Mouse (Mus musculus): Measurements from ENCODE around the gene Arid3b. TPM values are rescaled to one million over a fixed set of nuclear protein-coding genes. Genes with fewer than 3 reads are reported as not detected.
A peak's percentile ranks its signal among the peaks of the same experiment; 100 is the strongest.

Gene Arid3b
- total RNA-seq, 2 experiments from 2014 or later: 4.4 to 7.0 TPM

DNA sequence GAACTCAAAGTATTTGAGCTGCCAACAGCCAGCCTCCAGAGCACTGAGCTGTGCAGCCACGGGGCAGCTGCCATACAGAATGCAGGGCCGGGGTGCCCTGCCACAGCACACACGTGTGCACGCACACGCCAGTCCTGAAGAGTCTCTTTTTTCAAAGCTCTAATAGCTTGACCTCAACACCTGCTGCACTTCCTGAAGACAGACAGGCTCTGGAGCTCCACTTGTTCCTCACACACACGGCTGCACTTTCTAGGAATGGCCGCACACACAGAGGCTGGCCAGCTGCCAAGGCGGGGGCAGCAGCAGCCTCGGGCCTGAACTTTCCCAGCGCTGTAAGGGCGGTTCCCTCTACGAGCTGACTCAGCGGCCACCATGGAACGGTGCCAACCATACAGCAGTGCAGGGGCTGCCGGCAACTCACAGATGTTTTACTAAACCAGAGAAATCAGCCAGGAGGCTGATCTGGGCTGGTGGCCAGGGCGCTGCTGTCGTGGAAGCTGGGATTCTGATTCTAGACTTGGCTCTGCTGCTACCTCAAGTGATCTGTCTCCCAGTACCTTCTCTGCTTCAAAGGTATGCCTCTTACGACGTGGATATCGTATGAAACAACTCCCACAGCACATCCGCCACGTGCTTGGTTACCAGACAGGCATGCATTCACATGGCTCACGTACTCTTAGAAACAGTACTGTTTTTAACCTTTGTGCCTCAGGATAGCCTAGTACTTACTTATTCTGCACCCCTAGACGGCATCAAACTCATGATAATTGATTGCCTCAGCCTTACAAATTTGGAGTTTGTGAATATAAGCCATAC lies 5.1 kb downstream of the Arid3b start:
- peak; percentile 99 for DNase-seq
- intact Hi-C loops (cut with DNase I): loop anchor here (2.0 kb wide), 1 partner anchor 33 kb away; no protein-coding TSS in a partner anchor

DNA sequence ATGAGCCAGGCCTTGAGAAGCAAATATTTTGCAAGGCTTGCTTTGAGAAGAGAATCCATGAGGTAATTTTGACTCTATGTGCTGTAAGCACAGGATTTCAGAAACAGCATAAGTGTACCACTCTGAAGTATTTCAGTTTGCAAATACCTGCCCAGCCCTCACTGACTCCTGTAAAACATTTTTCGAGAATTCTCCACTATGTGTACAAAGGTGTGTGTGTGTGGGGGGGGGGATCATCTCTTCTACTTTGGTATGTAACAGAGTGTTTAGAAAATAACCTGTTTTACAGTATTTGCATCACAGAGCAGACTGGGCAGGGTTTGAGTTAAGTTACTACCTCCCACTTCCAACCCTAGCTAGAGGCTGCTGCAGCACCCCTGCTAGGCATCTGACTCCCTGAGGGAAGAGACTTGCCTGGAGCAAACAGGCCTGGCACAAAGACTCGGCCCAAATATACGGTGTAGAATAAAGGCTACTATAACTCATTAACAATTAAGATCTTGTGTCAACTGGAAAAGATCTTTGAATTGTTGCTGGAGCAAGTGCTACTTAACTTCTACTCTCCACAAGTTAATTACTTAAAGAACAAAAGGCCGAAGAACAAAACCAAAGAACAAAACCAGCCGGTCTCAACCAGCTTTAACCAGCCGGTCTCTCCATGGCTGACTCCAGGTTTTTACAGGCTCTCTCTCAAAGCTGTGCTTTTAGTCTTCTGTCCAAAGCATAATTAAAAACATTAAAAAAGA lies 6.6 kb downstream of the Arid3b start:
- DNase-seq: no peak
- intact Hi-C loops (cut with DNase I): loop anchor here (2.0 kb wide), 1 partner anchor 31 kb away; no protein-coding TSS in a partner anchor

DNA sequence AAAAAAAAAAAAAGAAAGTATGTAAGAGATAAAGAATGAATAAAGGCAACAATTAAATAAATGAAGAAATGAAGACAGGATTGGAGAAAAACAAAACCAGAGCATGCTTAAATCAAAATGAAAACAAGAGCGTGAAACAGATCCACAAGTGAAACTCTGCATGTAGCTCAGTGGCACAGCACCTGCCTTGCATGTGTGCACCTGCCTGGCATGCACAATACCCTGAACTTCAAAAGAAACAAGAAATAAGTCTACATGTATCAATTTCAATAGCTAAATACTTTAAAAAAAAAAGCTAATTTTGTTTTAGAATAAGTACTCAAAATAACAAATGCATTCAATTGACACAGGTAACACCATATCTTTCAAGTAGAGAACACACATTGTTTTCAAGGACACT lies 13.2 kb downstream of the Arid3b start:
- intact Hi-C loops (cut with DNase I): no loop called here
- no peak for DNase-seq

DNA sequence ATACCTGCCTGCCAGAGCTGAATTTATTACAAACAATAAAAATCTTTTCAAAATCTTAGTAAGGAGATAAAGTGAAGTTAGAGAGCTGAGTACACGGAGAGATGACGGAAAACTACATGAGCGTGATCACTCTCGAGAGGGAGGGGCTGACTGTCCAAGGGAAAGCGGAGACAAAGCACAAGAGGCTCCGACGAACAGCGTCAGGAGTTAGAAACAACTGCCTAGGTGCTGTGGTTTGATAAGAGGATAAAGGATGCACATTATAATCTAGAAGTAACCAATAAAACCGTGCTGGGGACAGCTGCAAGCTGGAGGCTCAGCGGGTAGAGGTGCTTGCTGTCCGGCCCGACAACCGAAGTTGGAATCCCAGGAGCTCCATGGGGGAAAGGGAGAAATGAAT lies 13.8 kb downstream of the Arid3b start:
- no peak for DNase-seq
- intact Hi-C loops (cut with DNase I): no loop called here

DNA sequence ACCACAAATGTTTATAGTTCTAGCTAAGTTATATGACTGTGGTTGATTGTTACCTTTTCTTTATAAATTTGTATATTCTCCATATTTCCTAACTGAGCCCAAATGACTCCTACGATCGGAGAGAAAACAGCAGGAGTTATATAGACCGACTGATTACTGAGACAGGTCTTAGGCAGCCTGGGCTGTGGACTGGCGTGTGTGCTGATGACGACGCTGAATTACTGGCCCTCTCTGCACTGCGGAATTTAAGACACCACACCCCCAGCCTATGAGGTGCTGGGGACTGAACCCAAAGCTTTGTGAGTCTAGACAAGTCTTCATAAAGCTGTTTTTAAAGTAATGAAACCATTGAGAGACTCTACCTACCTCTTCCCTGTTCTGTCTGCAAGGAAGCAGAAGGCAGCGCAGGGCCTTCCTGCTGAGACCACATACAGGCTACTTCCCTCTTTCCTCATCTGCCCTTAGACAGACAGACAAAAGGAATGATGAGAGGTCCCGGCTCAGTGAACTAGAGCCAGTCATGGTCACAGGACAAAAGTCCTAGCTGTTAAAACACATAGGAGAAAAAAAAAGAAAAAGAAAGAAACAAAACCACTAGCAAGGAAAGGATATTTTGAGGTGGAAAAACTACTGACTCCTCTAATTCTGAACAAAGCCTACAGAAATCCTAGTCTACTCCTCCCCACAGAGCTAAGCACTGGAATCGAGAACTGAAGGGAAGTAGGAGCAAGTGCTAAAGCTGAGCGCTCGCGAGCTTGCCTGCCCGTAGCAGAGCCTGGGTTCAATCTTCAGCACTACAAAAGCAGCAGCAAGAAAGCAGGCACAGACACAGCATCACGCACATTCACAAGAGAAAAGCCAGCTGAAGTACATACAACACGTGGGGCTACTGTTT lies 16.2 kb downstream of the Arid3b start:
- DNase-seq: no peak
- intact Hi-C loops (cut with DNase I): no loop called here

DNA sequence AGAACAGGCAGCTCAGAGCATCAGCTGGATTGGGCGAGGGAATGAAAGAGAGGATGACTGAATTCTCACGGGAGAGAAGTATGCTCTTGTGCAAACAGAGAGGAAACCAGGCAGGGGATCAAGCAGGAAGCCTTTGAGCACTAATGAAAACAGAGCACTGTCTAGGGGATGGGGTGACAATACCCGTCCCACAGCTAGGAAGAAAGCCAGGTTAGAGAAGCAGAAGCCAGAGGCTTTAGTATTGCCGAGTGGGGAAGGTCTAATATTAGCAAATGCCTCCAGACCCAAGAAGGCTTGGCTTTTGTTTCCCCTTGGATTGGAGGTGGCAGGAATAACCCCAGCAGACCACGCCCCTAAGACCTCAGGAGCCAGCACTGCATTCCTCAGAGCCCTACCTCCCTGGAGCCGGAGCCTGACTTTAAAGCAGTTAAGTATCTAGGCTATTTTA lies 19.3 kb downstream of the Arid3b start:
- peak; percentile 69 to 79 for DNase-seq
- intact Hi-C loops (cut with DNase I): no loop called here

DNA sequence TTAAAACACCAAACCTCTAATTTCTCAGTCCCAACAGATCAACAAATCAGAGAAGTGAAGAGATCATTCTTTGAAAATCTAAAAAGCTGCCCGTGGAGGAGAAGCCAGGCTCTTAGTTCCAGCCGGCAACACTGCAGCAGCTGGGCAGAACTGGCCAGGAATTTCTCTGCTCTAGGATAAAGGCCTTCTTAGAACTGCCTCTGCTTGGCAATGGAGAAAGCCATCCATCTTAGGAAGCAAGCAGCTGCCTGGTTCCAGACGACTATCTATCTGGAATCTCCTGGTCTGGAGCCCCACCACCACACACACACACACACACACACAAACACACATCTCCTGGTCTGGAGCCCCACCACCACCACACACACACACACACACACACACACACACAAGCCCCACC lies 21.7 kb downstream of the Arid3b start:
- DNase-seq: no peak
- intact Hi-C loops (cut with DNase I): no loop called here

DNA sequence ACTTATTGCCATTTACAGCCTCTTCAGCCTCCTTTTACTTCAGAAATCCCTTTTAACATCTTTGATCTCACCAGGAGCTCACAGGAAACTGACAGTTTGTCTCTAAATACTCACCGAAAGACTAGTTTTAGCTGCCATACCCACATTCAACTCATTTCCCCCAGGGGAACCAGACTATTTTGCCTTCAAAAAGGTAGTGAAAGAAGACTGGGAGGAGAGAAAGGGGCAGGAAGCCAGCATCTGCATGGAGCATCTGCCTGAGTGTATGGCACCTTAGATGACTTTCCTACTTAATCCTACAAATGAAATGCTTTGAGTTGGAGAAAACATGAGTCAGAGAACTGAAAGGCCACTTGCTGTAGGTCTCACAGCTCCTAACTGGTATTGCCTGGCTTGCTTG lies 22.6 kb downstream of the Arid3b start:
- DNase-seq: no peak
- intact Hi-C loops (cut with DNase I): no loop called here

DNA sequence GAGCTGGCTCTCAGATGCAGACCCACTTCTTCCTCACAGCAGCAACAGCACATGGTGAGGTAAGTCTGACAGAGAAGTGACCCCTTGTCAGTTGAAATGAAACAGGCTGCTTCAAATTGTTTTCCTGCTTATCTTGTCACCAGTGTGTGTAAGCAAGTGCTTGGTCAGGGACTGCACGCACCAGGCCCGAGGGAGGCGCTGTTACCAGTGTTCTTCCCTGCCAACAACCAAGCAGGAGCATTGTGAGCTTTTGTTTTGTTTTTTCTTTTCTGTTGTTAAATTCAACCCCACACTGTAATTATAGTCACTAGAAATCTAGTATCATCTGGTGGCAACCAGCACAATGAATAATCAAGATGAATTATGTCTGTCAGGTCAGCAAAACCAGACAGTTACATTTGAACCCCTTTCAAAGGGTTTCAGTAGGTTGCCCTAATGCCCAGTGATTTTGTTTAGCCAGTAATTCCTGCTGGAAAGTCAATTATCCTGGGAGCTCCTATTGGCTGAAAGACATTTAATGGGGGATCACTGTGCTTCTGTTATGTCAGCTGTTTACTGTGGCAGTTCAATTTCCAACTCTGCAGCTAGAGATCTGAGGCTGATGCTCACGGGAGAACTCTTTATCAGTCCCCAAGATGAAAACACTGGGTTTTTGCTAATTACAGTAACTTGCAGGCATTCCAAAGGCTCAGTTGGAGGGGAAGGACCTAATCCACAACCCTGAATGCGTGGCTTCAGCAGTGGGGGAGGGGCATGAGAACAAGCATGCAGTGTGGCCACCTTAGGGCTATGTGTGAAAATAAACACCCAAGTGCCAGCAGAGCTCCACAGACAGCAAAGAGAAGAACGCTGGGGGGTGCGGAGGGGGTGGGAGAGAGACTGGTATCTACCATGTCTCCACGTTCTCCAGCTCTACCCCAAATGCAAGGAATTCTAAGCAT lies 24.5 kb downstream of the Arid3b start:
- no peak for DNase-seq
- intact Hi-C loops (cut with DNase I): no loop called here

DNA sequence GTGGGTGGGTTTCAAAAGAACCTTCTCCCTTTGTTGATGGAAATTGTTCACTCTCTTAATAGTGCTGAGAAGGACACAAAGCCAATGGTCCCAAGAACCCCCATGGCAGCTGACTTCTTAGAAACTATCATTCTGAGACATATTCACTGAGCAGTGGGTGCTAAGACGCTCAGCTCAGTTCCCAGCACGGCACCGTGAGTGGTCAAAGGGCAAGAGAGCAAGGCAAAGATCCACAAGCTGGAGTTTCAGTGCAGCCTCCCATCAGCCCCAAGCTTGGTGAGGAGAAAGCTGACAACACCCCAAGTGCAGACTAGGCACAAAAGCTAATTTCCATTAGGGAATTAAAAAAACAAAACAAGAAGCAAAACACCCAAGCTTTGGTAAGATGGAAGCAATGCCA lies 25.9 kb downstream of the Arid3b start:
- intact Hi-C loops (cut with DNase I): no loop called here
- no peak for DNase-seq

DNA sequence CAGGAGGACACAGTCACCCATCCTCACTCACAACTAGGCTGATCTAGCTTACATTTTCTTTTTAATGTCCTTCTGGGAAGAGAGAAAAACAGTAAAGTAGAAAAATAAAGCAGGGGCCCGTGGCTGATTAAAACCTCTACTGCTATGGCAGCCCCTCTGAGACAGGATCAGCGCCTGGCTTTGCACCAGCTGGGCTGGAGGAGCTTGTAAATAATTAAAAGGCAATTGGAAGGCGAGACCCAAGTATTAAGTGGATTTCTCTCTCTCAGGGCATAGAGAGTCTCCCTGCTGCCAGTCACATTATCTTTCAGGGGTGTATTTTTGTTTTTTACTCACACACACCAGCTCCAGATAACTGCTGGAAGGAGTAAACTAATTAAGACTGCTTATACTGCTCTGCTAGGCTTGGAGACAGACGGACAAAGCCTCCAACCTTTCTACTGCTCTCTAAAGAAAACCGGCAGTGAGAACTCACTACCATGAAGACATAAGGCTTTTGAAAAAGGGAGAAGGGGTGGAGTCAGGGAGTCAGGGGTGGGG lies 27.8 kb downstream of the Arid3b start:
- intact Hi-C loops (cut with DNase I): no loop called here
- DNase-seq: no peak

DNA sequence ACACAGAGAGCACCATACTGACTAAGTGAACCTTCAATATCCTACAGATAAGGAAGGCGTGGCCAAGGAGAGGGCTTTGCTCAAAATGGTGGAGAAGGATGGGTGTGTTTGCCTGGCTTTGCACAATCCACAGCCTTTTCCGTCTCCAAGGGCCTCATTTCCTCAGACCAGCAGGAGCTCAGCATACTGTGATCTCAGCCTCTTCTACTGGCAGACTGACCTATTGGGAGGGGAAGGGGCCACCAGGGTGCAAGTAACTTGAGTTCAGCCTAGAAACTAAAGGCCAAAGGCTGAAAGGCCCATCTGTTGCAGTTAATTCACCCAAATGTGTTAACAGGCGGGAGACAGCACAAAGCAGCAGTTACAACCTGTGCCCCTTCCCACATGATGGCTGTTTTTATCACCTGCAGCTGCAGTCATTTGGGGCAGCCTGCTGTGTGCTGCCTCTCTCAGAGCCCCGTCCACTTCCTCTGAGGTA lies 29.4 kb downstream of the Arid3b start:
- intact Hi-C loops (cut with DNase I): no loop called here

DNA sequence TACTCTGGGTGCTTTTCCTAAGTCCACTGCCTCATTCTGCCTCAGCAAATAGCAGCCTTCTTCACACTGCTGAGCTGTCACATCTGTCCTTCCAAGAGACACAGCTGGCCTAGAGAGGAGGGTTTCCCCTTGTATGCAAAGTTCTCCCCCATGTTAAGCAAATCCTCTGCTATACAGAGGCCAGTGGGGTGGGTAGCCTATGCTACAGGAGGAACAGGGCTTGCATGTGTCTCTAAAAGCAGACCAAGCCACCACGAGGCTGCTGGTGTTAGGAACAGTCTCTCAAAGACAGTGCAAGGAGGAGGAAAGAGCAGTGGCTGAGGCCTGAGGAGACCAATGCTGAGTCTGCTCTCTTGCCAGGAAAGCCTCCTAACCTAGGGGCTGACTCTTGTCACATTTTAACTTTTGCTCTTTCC lies 30.5 kb downstream of the Arid3b start:
- intact Hi-C loops (cut with DNase I): no loop called here
- DNase-seq: no peak

More for the DNA sequence above, 29.4 kb downstream of the Arid3b start:
- no peak for DNase-seq

DNA sequence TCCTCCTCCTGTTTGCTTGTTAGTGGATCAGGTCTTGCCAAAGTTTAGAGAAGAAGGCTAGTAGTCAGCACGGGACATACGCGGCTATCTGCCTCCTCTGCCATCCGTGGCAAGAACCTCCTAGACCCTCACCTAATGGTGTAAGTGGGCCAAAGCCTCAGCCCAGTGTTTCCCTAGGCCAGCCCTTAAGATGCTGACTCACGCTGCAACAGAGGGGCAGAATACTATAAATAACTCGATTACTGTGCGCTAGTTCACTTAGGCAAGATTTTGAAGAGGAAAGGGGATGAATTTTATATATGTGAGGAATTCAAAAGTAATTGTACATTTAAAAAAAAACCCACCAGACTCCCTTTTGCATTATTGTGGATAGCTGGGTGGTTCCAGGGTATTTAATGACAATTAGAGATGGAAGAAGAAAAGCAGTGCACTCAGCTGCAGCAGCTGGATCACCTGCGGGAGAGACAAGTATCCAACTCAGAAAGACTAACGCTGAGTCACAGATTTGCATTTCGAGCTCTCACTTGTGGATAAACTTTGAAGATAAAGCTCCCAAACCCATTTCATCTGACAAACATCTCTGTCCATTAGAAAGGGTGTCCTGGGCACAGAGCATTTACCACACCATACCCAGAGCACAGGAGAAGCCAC lies 31.4 kb downstream of the Arid3b start:
- DNase-seq: peak in 1 of 2 experiments; percentile 33
- intact Hi-C loops (cut with DNase I): no loop called here

DNA sequence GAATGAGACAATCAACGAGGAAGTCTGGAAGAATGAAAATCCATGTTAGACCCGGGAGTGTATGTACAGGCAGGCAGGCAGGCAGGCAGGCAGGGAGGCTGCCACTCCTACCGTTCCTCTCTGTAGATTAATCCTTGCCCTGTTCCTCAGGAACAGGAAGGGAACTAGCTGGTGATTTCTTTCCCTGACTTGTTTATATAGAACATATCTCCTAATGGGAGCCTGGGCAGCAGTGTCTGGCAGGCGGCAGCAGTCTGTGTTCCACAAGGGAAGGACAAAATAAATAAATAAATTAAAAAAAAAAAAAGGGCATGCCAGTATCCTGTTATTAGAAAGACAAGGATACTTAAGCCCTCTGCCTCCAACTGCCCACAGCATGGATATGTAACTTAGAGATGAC lies 32.8 kb downstream of the Arid3b start:
- DNase-seq: no peak
- intact Hi-C loops (cut with DNase I): no loop called here

DNA sequence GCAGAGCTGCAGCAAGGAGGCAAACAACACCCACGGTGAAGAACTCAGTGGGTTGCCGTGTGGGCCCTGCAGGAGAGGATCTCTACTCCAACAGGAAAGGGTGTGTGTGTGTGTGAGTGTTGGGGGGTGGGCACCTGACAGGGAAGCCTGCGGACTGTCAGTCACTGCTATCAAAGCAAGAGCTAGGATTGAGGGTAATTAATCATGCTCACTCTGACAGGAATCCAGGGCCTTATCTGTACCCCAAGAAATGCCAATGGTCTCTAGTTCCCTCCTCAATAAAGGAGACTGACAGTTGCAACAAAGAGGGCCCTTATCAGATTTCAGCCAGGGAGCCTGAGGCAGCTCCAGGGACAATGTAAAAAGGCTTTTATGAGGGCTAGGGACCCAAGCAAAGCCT lies 33.5 kb downstream of the Arid3b start:
- DNase-seq: no peak
- intact Hi-C loops (cut with DNase I): no loop called here

DNA sequence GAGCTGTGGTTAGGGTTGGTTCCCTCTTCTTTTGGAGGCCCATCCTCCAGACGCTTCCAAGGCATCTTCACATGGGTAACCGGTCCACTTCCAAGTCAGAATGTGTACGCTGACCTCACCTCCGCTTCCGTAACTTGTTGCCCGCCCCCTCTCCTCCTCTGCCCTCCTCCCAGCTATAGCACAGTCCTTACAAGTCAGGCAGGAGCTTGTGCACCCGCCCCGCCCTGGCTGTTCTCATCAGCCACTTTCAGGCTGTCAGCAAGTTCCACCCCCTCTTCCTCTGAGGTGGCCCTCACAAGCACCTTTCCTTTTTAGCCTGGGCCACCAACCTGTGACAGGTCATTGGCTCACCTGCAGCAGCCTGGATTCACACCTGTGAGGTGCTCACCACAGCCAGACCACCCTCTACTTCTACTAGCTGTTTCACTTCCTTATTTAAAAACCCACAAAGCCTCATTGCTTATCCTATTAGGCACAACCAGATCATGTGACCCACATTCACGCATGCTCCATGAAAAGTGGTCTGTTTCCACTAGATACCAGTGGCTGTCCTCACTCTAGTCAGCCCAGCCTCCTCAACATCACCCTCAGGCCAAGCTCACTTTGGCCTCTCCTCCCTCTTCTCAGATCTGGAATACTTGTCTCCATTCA lies 36.1 kb downstream of the Arid3b start:
- DNase-seq: no peak
- intact Hi-C loops (cut with DNase I): no loop called here

DNA sequence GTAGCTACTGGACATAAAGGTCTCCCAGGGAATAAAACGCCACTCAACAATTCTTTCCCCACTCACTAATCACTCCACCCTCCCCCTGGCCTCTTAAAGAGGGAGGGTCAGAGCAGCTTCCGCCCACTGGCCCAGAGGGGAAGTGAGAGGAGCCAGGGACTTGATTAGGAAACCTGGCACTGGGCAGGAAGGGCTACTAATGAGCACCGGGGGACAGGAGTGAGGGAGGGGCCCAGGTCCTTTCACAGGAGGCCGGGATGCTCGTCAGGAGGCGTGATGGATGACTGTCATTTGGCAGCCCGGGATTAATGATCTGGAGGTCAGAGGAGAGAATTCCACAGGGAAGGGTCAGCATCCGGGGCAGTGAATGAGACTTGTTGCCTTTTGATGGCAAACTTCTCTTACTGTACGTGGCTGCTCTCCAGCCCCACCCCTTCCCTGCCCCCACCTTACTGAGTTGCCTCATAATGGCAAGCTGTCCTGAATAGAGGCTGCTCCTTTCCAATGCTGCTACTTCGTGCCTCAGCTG lies 37.8 kb downstream of the Arid3b start:
- DNase-seq: peak; percentile 51 to 55
- intact Hi-C loops (cut with DNase I): loop anchor here (2.0 kb wide), 1 partner anchor 32 kb away; no protein-coding TSS in a partner anchor
